Mouse (Mus musculus) right cerebral cortex, postnatal 10 days (tissue): ENCODE measurements at regions not wholly inside any gene's neighbourhood (a gene's known extent, or its start where the extent isn't known, plus 50 kb on each side); places are given as distances from the start of the nearest gene placed in this dataset.
A peak's percentile ranks its signal among the peaks of the same experiment; 100 is the strongest.
"Not testable (repeated sequence)": the region's sequence is repeated elsewhere in the genome, so short reads cannot be mapped to it uniquely, and the experiment has no call there.

Source experiments
- DNase-seq, 2 experiments: peaks; one replicate each; pipeline ENCODE4 v3.0.0; 2021; ENCODE audit warnings: low spot score in 2 of 2

DNA sequence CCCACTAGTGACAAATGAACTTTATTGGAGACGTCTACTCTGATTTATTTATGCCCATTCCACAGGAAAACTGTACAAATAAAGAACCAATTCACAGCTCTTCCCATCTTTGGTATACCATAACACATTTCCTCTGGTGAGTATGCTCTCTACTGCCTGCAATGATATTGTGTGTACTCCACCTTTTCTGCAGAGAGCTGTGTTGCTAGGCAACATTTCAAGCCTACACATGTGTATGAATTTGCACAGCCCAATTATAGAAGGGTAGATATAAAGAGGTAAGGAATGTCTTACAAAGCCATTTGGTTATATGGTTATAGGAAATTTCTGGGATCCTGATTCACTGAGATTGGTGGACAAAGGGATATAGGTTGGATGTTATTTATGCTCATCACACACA is 227.4 kb downstream of the 4931408C20Rik start:
- DNase-seq, result no peak

DNA sequence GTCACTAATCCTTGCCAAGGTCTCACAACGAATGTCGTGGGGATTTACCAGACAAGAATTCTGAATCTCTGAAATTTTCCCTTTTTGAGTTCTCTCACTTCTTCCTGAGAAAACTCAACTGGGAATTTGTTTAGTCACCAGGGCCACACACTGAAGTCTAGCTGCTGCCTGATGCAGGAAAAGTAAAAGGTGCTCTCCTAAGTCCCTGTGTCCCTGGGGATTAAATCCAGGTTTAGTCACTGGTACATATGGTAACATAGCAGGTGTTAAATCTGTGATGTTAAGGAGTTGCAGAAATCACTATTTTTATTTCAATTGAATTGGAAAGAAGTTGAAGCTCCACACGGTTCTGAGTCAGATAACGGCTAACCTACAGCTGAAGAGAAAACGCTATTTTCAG is 260.9 kb downstream of the 4931408C20Rik start:
- DNase-seq, result no peak

DNA sequence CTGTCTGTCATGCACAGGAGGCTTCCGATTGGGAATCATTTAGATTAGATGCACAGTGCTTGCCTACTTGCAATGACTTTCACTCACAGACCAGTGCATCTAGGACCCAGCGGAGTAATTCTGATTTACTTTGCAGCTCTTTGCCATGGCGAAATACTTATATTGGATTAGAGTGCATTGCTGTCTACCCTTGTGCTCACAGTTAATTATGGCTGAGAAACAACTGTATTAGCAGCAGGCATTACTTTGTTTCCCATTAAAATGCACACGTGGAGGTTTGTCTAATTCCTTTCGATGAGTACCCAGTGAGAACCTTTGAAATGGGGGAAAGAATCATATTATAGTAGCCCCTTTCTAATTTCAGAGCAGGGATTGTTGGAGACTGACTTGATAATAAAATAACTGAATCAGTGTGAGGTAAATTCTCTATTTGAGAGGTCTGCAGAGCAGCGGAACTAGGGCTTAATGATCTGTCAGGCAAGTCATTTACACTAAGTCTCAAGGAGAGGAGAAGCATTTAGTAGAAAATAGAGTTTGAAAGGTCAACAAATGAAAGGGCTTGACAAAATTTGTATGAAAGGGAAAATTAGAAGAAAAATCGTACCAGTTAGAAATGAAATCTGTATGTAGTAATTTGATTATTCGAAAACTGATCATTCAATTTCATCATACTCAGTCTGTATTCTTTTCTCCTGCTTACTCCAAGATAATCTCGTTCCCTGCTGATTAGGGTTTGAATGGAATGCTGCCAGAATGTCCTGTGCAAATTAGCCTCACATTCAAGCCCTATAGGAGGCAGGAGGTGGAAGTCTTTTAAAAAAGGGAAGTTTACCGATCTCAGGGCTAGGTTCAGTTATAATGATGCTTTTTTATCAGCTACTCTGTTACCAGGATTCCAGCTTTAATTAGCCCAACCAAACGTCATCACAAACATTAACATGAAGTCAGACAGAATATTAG is 299.0 kb downstream of the 4931408C20Rik start:
- DNase-seq, result no peak

DNA sequence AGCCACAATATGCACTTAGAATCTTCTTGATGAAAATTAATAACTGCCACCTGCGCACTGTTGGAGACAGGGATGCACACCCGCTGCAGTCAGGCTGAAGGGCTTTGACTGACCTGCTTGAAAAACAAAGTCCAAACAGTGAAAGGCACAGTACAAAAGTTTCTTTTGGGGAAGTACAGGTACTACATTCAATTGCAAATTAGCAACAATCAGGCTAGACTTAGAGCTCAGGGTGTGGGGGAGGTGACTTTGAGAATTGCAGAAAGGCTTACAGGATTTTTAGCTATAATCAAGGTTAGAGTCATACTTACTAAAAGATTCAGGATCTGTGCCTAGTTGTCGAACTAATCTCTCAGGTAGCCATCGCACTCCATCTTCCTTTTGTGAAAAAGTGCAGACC is 346.7 kb downstream of the 4931408C20Rik start:
- no peak for DNase-seq

DNA sequence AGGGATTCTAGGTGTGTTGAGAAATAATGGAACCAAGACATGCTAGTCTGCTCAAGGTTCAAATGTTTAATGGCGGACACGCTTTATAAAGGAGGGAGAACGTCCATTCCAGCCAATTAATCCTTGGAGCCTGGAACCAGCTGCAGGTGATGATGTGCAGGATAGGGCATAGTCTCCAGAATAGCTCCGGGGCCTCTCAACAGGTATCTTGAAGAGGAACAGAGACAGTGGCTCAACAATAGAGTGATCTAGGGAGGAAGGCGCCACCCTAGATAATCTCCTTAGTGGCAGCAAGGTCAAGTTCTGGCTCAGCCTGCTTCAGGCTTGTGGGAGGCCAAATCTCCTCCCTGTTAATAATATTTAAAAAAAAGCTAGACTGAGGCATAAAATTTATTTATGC is 347.4 kb downstream of the 4931408C20Rik start:
- not testable (repeated sequence) for DNase-seq

DNA sequence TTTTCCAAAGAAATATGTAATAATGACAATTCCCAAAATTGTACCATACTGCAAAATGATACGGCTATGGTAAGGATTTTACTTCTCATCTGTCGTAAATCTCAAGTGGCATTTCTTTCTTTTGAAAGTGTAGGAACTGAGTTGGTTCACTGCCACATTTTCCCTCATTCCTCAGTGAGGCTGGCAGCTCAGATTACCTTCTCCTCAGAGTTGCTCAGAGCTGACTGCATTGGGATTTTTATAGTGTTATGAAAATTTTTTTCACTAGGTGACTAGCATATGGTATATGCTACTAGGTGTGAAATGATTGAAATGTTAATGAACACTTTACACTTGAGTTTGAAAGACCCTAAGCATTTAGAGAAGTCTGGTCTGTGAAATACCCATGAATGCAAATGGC is 397.7 kb downstream of the 4931408C20Rik start:
- no peak for DNase-seq

DNA sequence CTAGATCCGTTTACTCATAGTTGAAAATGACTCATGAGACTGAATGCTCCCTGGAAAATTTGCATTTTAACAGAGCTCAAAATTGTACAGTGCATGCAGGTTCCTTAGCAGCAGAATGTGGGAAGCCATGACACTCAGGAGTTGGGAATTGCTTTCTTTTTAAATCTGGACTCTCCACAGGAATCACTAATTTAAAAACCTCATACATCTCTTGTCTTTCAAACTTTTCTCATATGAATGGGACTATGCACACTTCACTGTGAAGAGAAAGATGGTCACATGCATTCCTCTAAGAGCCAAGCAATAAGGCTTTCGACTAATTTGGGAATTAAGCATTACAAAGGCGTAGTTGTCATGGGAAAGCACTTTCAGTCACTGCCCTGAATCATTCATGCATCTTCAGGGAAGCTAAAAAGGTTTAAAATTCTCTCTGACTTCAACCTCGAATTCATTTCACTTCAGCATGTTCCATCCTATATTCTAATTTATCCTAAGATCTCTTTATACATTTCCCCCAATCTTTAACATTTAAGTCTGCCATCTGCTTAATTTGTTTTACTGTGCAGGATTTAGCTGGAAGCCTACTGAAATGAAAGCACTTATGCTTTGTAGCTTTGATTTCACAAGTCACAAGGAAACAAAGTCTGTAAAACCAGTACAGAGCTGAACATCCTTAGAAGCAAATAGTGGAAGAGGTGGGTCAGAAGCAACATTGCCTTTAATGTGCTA is 404.2 kb downstream of the 4931408C20Rik start:
- peak in 1 of 2 experiments; percentile 26 for DNase-seq

DNA sequence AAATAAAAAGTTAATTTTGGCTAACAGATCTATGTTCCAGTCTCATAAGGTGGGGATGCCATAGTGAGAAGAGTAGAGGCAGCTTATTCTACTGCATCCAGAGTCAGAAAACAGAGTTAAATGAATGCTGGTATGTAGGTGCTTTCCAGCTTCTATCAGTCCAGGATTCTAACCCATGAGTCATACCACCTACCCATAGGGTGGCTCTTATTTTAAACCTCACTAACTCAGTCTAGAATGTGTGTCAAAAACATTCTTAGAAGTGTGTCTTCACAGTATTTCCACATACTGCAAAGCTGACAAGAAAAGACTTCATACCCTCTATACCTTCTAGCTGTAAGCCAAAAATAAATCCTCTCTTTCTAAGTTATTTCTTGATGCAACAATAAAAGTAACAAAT is 410.7 kb downstream of the 4931408C20Rik start:
- no peak for DNase-seq

DNA sequence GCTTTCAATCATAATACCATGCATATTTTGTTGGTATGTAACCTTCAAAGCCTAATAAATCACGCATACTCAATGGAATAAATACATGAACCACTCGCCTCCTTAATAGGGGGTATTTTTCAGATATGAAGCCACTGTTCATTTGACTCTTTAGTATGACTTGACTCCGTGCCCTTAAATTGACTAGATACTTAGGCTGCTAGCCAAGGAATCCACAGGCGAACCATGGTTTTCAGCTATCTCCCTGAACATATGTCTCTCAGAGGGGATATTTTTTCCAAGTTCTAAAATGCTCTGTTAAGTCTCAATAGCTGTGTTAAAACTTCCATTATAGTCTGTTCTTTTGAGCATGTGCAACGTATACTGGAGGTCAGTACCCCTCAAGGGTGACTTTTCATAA is 413.8 kb upstream of the Adgrb3 start:
- DNase-seq, result no peak

DNA sequence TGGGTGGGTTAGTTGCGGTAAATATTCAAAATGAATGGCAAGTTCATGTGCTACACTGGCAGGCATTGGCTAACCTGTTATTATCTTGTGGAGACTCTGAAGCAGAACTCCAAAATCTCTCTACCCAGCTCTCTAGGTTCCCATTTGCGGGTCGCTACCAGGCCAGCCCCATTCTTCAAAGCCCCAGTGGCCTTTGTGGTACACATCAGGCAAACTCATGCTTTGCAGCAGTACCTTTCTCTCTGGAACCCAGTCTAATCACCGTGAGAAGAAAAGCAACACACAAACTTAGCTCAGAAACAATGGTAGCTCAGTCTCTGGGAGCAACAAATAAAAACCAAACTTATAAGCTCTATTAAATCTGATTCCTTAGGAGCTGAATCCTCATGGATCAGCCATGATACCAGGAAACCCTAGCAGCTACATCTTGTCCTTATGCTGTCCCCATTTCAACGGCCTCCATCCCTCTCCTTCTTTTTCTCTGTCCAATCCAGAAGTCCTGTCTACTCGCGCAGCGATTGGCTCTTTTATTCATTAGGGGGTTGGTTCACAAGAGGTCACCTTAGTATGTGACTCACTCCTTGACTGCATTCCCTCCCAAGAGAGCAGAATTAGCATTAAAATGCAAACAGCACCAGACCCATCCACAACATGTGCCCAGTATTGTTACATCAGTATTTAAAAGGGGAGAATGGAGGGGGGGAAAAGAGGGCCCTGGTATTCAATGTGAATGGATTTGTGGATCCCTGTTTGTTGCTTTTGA is 400.0 kb upstream of the Adgrb3 start:
- no peak for DNase-seq

DNA sequence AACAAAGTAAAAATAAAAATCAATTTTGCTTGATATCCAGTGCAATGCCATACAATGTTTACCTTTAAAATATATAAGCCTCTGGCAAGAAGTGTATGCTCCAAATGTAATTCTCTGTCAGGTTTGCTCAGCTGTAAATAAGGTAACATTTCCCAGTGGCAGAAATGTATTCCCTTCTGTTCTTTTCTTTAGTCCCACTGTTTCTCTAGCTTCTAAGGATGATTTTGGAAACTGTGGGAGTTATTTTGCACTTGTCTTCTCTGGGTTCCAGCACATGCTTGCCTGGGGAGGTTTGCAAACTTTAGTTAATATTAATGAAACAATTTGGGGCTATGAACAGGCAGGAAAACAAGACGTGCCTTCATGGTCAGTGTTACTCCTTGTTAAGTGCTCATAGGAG is 374.9 kb upstream of the Adgrb3 start:
- no peak for DNase-seq
